Mouse (Mus musculus) intestine, embryonic 15.5 days (tissue): ENCODE measurements at regions not wholly inside any gene's neighbourhood (a gene's known extent, or its start where the extent isn't known, plus 50 kb on each side); places are given as distances from the start of the nearest gene placed in this dataset.
A peak's percentile ranks its signal among the peaks of the same experiment; 100 is the strongest.

Source experiments
- ATAC-seq: fragments of 200-750 bp; cut with Nextera tagmentation; 2 replicates; pipeline ENCODE4 v1.8.0; 2017; ENCODE audit warnings: moderate TSS enrichment, moderate library complexity
- H3K27ac ChIP-seq: fragments of 300-500 bp; sonication (generic); 2 replicates; pipeline ENCODE4 v1.5.1; 2015; ENCODE audit warnings: mild to moderate bottlenecking, inconsistent platforms
- H3K27me3 ChIP-seq: fragments of 300-500 bp; sonication (generic); replicated peaks from 2 replicates; pipeline ENCODE4 v1.6.1; 2015; ENCODE audit warnings: inconsistent platforms
- H3K36me3 ChIP-seq: fragments of 300-500 bp; sonication (generic); 2 replicates; pipeline ENCODE4 v1.6.1; 2015; ENCODE audit warnings: inconsistent platforms
- H3K4me1 ChIP-seq: fragments of 300-500 bp; sonication (generic); replicated peaks from 2 replicates; pipeline ENCODE4 v1.6.1; 2015; ENCODE audit warnings: inconsistent platforms
- H3K4me2 ChIP-seq: fragments of 300-500 bp; sonication (generic); replicated peaks from 2 replicates; pipeline ENCODE4 v1.6.1; 2015; ENCODE audit warnings: mild to moderate bottlenecking, inconsistent platforms
- H3K4me3 ChIP-seq: fragments of 300-500 bp; sonication (generic); replicated peaks from 2 replicates; pipeline ENCODE4 v1.5.1; 2015; ENCODE audit warnings: inconsistent platforms
- H3K9ac ChIP-seq: fragments of 300-500 bp; sonication (generic); 2 replicates; pipeline ENCODE4 v1.6.1; 2015; ENCODE audit warnings: inconsistent platforms
- H3K9me3 ChIP-seq: fragments of 300-500 bp; sonication (generic); 2 replicates; pipeline ENCODE4 v1.6.1; 2016; ENCODE audit warnings: inconsistent platforms
- WGBS: fragments of 180-500 bp; shearing (Covaris S2); methylation state at CpG from one replicate; pipeline ENCODE4 v1.1.7; 2015; 5-methylcytosine and 5-hydroxymethylcytosine counted together

DNA sequence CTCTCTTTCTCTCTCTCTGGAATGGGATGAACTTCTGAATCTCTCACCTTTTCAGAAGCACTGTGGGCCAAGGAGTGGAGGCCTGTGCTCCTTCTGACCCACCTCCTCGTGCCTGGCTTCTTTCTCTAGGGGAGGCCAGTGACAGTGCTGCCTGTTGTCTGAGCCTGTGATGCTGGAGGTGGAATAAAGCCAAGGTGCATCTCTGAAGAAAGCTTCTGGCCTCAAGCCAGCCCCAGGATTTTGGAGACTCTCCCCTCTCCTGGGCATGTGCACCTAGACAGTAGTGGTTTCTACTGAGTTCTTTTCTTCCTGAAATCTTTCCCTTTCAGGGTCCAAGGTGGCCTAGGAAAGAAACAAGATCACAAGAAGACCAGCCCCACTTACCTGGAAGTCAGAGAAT is 63.3 kb upstream of the Polg start:
- no peak overlapping the region for H3K9ac ChIP-seq
- 7% methylated on average over 1 of the region's 1 CpGs for WGBS
- ATAC-seq, result no peak
- peaks cover 89% of the 10 kb centered on the region for H3K27me3 ChIP-seq
- no peak overlapping the region for H3K4me2 ChIP-seq
- no peak overlapping the region for H3K4me3 ChIP-seq
- H3K4me1 ChIP-seq, result no peaks in the 10 kb centered on the region
- no peaks in the 10 kb centered on the region for H3K9me3 ChIP-seq
- H3K27ac ChIP-seq, result no peak overlapping the region
- H3K36me3 ChIP-seq, result no peaks in the 10 kb centered on the region

DNA sequence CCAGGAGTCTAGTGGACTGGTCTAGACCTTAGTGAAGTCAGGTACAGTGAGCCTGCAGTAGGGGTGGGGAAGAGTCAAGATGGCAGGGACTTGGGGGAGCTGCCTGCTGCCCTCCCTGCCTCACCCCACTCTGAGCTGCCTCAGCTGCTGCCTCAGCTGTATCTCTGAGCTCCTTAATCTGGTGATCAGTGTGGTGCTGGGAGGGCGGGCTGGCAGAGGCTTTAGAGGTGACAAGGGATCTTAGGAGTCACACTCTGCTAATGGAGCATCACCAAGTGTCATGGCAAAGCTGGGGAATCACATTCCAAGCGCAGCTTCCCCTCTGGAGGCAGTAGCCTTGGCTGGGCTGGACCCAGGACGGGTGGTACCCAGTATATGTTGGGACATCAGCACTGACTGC is 61.8 kb upstream of the Polg start:
- no peak overlapping the region for H3K4me2 ChIP-seq
- no peak overlapping the region for H3K4me3 ChIP-seq
- no peak overlapping the region for H3K27ac ChIP-seq
- H3K9me3 ChIP-seq, result no peaks in the 10 kb centered on the region
- H3K36me3 ChIP-seq, result no peaks in the 10 kb centered on the region
- WGBS, result 24% methylated on average over 3 of the region's 3 CpGs
- H3K27me3 ChIP-seq, result peaks cover 85% of the 10 kb centered on the region
- no peak for ATAC-seq
- no peak overlapping the region for H3K9ac ChIP-seq
- H3K4me1 ChIP-seq, result 0 out of 2 replicates have a peak, but pooled peaks cover 4% of the 10 kb centered on the region

DNA sequence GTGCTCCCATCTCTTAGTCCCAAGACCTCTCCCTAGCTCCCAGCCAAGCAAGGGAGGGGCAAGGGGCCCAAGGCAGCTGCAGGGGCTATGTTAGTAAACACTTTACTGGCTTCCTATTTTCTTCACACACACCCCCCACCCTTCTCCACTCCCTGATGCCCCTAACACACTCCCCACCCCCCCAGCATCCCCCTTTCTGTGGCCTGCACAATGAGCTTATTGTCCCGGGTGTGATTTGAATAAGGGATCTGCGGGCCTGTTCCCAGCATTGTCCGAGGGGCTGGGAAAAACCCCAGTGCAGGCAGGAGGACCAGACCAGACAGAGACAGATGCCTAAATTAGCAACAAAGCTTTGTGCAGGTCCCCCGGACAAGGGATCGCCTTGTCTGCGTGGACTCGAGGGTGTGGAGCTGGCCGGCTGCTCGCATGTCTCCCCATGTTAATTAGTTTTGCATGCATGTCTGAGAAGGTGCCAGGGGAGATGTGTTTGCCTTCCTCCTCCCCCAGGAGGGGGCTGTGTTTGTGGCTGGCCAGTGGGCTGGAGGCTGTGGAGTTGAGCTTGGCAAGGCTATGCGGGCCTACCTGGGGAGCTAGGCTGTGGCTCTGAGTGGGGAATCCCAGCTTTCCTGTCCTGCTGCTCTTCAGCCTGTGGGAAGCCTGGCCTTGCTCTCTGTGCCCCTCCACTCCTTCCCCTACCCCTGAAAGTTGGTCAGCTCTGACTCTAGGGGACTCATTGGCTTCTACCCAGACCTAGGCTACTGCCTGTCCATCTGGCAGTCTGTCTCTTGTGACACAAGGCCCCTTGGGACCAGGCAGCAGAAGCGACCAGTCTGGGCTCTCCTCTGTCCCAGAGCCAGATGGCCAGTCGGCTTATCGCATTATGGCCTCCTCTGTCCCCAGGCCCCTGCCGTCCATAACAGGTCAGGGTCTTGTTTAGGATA is 59.8 kb upstream of the Polg start:
- Histone ChIP-seq H3K9me3 (no peaks in the 10 kb centered on the region), H3K27ac (no peak overlapping the region), H3K4me2 (no peak overlapping the region), H3K9ac (no peak overlapping the region), H3K4me1 (0 out of 2 replicates have a peak, but pooled peaks cover 4% of the 10 kb centered on the region), H3K4me3 (no peak overlapping the region), H3K27me3 (peaks cover 72% of the 10 kb centered on the region), H3K36me3 (no peaks in the 10 kb centered on the region)
- WGBS, result 44% methylated on average over 14 of the region's 14 CpGs
- no peak for ATAC-seq

DNA sequence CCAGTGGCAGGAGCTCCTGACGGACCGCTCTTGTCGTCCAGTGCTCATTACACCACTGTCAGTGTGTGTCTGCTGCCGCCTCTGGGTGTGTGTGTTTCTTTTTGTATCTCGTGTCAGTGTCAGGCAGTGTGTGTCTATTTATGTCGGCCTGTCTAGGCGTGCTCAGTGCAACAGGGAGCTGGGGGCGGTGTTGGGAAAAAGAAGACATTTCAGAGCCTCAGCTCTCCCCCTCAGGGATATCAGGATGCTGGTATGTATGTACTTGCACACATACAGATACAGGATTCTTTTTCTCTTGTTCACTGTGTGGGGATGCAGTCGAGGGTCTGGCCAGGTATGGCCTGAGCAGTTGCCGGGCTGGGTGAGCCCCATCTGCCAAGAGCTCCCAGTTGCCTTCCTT is 58.8 kb upstream of the Polg start:
- no peak for ATAC-seq
- Histone ChIP-seq H3K9me3 (no peaks in the 10 kb centered on the region), H3K4me2 (no peak overlapping the region), H3K9ac (no peak overlapping the region), H3K36me3 (no peaks in the 10 kb centered on the region), H3K27ac (no peak overlapping the region), H3K27me3 (peaks cover 65% of the 10 kb centered on the region), H3K4me1 (peaks cover 14% of the 10 kb centered on the region; the same call in 1 of the 2 replicates), H3K4me3 (no peak overlapping the region)
- 75% methylated on average over 10 of the region's 10 CpGs for WGBS

DNA sequence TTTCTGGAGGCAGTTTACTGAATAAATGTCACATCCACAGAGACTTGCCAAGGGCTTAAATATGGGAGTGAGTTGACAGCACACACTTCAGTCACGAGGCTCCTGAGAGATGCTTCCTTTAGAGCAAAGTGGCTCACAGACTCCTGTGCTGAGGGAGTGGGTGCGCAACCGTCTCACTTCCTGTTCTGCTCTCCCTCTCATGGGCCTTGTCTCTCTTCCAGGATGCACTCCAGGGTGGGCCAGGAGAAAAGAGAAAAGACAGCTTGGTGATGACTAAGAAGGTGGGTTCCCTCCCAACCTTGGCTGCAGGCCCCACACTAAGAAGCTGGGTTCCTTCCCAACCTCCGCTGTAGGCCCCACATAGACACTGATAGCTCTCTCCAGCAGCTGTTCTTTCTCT is 57.5 kb upstream of the Polg start:
- no peak for ATAC-seq
- H3K36me3 ChIP-seq, result no peaks in the 10 kb centered on the region
- H3K4me1 ChIP-seq, result peaks cover 16% of the 10 kb centered on the region; the same call in 1 of the 2 replicates
- H3K4me2 ChIP-seq, result no peak overlapping the region
- H3K9ac ChIP-seq, result no peak overlapping the region
- WGBS, result 45% methylated on average over 4 of the region's 4 CpGs
- no peaks in the 10 kb centered on the region for H3K9me3 ChIP-seq
- no peak overlapping the region for H3K4me3 ChIP-seq
- H3K27ac ChIP-seq, result no peak overlapping the region
- peaks cover 64% of the 10 kb centered on the region for H3K27me3 ChIP-seq

DNA sequence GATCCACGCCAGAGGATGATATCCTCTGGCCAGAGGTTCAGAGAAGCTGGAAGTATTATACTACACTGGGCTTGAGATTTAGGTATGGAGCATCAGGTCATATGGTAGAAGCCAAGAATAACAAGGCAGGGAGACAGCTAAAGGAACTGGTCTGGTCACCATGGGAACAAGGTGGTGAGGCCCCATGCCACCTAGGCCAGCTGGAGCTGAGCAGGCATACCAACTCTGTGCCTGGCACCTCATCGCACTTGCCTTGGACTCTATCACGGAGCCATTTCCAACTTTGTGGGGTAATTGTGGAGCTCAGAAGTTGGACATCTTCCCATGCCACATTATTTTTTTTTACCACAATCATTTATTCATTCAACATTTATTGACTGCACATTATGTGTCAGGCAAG is 55.9 kb upstream of the Polg start:
- ATAC-seq, result no peak
- Histone ChIP-seq H3K27ac (no peak overlapping the region), H3K4me3 (no peak overlapping the region), H3K4me1 (peaks cover 16% of the 10 kb centered on the region; the same call in 1 of the 2 replicates), H3K9me3 (no peaks in the 10 kb centered on the region), H3K36me3 (no peaks in the 10 kb centered on the region), H3K4me2 (no peak overlapping the region), H3K9ac (no peak overlapping the region), H3K27me3 (peaks cover 62% of the 10 kb centered on the region)
- 90% methylated on average over 3 of the region's 3 CpGs for WGBS

DNA sequence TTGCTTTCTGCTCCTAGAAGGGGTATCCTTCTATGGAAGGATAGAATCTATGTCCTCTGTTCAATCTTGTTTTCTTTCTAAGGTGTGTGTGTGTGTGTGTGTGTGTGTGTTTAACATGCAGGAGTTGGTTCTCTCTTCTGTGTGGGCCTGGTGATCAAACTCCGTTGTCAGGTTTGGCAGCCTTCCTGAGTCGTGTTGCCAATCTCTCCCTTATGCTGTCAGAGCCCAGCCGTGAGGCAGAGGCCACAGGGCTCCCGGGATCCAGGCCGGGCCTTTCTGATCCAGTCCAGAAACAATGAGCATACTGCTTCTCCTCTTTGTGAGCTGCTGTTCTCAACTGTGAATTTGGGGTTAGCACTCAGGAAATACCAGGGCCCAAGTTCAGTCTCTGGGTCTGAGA is 55.1 kb upstream of the Polg start:
- Histone ChIP-seq H3K36me3 (no peaks in the 10 kb centered on the region), H3K9me3 (no peaks in the 10 kb centered on the region), H3K4me1 (peaks cover 16% of the 10 kb centered on the region; the same call in 1 of the 2 replicates), H3K27ac (no peak overlapping the region), H3K9ac (no peak overlapping the region), H3K27me3 (peaks cover 62% of the 10 kb centered on the region), H3K4me3 (no peak overlapping the region), H3K4me2 (no peak overlapping the region)
- 33% methylated on average over 5 of the region's 5 CpGs for WGBS
- ATAC-seq, result no peak

DNA sequence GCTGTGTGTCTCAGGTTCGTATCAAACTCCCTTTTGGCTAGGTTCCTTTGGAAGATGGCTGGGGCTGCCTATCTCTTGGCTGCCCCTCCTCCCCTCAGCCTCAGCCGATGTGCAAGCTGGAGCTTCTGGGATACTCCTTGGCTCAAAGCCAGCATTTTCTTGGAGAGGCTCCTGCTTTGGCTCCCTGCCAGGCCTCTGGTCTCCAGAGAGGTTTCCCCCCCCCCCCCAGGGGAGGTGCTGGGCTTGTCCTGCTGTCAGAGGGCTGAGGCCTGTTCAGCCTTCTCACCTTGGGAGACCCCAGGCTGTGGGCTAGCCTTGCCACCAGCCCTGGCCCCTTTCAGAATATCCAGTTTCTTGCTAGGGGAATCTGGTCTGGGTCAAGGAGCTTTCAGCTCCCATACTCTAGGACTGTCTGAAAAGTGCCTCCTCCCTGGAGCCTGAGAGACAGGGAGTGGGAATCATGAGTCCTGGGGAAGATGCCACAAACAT is 54.1 kb upstream of the Polg start:
- H3K9me3 ChIP-seq, result no peaks in the 10 kb centered on the region
- WGBS, result 11% methylated on average over 2 of the region's 2 CpGs
- H3K36me3 ChIP-seq, result no peaks in the 10 kb centered on the region
- H3K27me3 ChIP-seq, result peaks cover 68% of the 10 kb centered on the region
- H3K9ac ChIP-seq, result no peak overlapping the region
- no peak overlapping the region for H3K4me3 ChIP-seq
- H3K4me1 ChIP-seq, result peaks cover 20% of the 10 kb centered on the region
- H3K27ac ChIP-seq, result no peak overlapping the region
- peak; percentile 77 for ATAC-seq
- H3K4me2 ChIP-seq, result no peak overlapping the region

DNA sequence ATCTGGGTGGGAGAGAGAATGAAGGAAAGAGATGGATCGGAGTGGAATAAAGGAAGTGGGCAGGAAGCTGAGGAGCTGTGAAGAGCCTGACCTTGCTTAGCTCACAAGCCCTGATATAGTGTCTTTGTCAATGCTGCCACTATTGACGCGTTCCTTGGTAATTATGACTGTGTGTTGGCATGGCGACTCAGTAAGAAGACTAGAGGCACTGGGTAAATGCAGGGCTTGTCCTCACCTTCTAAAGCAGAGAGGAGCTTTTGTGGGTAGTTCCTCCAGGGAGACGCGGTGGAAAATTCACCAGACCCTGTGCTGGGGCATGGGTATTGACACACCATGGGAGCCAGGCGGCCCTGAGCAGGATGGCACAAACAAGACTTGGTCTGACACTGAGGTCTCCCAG is 52.8 kb upstream of the Polg start:
- H3K36me3 ChIP-seq, result no peaks in the 10 kb centered on the region
- no peaks in the 10 kb centered on the region for H3K9me3 ChIP-seq
- no peak overlapping the region for H3K9ac ChIP-seq
- 73% methylated on average over 7 of the region's 7 CpGs for WGBS
- ATAC-seq, result no peak
- H3K27ac ChIP-seq, result no peak overlapping the region
- no peak overlapping the region for H3K4me3 ChIP-seq
- peaks cover 70% of the 10 kb centered on the region for H3K27me3 ChIP-seq
- peaks cover 22% of the 10 kb centered on the region for H3K4me1 ChIP-seq
- no peak overlapping the region for H3K4me2 ChIP-seq

DNA sequence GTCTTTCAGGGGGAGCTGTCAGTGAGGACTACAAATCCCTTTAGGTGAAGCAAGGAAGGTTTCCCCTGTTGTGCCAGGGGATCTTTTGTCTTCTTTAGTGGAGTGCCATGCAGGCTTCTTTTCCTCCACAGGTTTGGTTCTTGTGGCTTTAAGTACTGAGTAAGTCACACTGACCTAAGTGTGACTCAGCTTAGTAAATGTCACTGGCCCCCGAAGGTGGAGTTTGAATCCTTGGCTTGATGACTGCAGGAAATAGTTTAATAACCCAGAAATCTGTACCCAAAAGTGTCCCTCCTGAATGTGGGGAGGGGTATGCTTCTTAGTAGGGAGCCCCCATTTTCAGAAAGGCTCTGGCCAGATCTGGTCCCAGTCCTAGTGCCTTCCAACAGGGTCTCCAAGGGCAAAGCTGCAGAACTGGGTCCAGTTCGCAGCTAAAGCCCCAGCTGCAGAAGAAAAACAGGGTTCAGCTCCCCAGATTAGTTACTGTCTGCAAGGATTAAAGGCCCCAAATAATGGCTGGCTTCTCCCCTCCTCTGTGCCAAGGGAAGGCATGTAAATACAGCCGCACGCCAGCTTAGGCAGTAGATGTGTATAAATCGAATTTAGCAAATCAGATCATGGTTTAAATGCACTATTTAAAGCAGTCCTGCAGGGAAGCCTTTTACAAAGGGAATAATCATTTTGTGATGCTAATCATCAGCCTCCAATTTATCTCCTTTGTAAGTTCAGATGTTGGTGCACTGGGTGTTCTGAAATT is 51.6 kb upstream of the Polg start:
- no peak overlapping the region for H3K4me2 ChIP-seq
- WGBS, result 60% methylated on average over 5 of the region's 5 CpGs
- H3K9me3 ChIP-seq, result no peaks in the 10 kb centered on the region
- H3K27me3 ChIP-seq, result peaks cover 73% of the 10 kb centered on the region
- peaks cover 19% of the 10 kb centered on the region for H3K4me1 ChIP-seq
- no peak overlapping the region for H3K27ac ChIP-seq
- no peak for ATAC-seq
- H3K36me3 ChIP-seq, result no peaks in the 10 kb centered on the region
- H3K4me3 ChIP-seq, result no peak overlapping the region
- H3K9ac ChIP-seq, result no peak overlapping the region

DNA sequence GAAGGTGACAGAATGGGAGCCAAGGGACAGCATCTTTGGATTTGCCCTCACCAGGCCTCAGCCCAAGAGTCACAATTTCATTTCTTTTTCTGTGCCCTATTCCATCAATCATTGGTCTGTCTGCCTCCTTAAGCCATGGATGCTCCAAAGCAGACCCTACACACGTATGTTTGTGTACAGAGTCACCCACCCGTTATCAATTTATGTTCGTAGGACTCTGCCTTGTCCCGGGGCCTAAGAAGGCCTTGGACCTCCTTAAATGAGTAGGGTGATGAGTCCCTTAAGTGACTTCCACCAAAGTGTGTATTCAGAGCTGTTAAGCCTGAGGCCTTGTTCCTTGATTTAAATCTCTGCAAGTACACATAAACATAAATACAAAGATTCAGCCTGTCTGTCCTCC is 50.1 kb upstream of the Polg start:
- ATAC-seq, result no peak

More for the DNA sequence above, 50.1 kb upstream of the Polg start:
- H3K27ac ChIP-seq, result no peak overlapping the region
- H3K4me3 ChIP-seq, result no peak overlapping the region
- no peaks in the 10 kb centered on the region for H3K9me3 ChIP-seq
- H3K27me3 ChIP-seq, result peaks cover 79% of the 10 kb centered on the region
- H3K4me1 ChIP-seq, result peaks cover 19% of the 10 kb centered on the region
- no peak overlapping the region for H3K4me2 ChIP-seq
- H3K36me3 ChIP-seq, result no peaks in the 10 kb centered on the region
- no peak overlapping the region for H3K9ac ChIP-seq
- WGBS, result 84% methylated on average over 4 of the region's 4 CpGs
